Mouse (Mus musculus): ENCODE measurements around the gene Shf.

The Shf gene

DNA sequence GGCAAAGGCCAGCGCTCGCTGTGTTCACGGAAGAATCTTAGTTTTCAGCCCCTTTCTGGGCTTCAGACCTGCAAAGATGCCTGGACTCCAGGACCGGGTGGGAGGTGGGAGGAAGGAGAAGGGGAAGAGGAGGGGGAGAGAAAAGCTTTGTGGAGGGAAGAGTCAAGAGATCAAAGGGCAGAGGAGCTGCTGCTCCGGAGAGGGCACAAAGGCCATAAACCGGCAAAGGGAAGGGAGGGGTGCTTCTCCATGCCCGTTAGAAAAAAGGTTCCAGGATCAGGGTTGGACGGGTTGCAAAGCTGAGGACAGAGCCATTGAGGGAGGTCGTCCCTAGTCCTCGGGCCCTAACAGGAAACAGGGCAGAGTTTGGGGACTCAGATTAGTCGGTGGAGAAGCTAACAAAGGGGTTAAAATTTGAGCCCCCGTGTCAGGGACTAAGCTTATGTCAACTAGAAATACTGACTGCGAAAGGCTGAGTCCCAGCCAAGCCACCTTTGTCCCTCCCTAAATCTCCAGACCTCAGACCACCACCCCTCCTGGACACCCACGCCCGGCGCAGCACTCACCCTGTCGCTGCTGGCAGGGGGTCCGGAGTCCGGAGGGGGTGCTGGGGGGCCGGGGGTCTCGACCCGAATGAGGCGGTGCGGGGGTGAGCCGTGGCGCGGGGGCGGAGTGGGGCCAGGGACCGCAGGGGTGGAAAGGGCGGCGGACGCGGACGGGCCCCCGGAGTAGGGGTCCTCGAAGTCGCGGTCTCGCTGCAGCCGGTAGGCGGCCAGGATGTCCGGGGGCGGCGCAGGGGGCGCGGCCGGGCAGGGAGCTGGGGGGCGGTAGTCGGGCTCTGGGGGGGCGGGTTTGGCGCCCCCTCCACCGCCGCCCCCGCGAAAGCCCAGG lies 636 bp downstream of the Shf start:
- DNase-seq (ENCODE audit: low read depth, low spot score) = peak; percentile 41

DNA sequence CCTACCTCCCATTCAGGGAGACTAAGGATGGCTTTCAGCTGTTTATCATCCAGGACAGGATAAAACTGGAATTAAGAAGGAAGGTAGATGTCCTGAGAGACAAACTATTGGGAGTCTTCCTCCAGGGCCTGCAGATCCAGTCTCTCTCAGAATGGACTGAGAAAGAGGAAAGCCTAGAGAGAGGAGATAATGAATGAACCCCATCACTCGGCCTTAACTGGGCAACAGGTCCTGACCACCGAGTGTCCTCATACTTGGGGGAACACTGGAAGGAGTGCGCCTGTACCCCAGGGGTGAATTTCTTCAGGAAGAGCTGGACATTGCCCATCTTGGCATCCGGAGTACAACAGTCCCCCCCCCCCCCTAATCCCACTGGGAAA lies 1.3 kb downstream of the Shf start:
- DNase-seq (ENCODE audit: low read depth, low spot score) = no peak

DNA sequence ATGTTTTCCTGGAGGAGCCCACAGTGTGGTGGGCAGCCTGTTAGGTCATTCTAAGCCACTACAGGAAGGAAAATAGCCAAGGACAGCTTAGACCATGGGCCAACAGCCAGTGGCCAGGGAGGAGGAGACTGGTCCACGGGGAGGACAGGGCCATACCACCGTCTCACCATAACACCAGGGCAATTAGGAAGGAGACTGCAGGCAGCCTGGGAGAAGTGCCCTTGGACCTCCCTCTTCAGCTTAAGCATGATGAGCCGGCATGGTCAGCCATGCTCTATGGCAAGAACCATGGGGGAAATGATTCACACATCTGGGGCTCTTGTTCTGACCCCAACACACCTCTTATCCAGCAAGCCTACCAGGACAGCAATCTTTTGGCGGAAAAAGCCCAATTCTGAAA lies 1.8 kb downstream of the Shf start:
- DNase-seq (ENCODE audit: low read depth, low spot score) = peak; percentile 59

DNA sequence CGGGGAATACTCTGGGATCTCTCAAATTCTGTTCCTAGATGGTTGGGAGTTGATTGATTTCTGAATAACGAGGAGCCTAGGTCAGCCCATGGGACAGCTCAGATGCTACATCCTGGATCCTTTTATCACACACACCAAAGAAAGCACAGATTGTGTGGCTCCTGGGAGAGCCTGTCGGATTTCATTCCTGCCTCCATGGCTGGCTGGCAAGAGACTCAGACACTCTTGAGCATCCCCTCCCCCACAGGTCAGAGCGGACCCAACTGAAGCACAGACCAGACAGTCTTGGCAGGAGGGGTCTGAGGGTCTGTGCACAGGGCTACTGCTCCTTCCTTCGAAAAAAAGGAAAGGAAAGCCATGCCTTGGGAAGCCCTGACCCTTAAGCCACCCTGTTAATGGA lies 2.3 kb downstream of the Shf start:
- DNase-seq (ENCODE audit: low read depth, low spot score) = no peak

DNA sequence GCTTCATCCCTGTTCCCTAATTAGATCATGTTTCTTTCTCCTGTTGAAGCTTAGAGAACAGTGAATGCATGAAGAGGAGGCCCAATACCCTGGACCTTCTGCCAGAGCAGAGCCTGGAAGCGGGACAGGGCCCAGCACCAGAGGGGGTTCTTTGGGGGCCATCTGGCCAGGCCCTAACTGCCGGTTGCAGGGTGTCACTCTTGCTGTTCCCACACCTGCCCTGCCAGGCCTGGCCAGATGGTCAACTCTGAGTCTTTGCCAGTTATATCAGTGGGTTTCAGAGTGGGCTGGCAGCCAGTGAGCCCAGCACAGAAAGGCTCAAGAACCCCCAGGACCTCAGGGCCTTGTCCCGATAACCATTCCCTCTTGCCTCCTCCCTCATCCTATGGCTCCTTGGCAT lies 2.9 kb downstream of the Shf start:
- no peak for DNase-seq (ENCODE audit: low read depth, low spot score)

DNA sequence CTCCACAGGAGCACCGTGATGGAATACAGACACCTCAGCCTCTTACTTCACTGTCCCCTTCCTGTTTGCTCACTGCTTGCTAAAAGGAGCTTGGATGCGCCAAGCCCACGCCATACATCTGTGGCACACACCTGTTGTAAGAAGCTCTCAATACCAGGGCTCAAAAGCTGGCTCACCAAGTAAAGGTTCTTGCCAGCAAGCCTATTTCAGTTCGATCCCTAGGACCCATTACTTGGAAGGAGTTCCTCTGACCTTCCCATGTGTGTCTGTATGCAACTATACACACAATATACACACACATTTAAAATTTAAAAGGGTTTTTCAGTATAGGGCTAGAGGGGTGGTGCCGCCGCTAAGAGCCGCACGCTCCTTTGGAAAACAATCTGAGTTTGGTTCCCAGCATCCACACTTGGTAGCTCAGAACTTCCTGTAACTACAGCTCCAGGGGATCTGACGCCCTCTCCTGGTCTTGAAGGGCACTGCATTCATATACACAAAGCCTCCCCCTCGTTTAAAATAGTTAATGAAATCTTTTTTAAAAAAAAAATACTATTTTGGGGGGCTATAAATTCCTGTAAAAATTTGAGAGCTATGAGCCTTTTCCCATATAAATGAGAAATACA lies 3.6 kb downstream of the Shf start:
- no peak for DNase-seq (ENCODE audit: low read depth, low spot score)

DNA sequence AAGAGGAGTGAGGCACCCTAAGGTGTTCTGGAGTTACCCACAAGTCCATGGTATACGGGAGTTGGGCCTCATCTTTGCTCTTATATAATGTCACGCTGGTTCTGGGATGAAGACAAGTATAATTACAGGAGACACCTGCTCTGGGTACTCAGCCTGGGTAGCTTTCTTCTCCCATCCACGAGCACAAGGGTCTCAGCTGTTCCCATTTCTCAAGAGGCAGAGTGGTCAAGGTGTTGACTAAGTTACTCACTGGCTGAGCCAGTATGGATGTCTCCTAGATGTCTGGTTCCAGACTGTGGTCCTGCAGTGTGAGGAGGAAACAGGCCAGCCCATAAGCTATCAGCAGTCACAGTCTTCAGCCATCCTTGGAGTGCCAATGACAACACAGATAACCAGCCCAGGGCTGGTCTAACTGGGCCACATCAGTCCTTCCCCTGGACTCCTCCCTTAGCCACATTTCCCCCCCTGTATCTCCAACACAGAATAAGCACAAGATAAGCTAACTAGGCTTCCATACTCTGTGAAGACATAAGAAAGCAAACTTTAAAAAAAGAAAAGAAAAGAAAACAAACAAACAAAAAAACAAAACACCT lies 4.5 kb downstream of the Shf start:
- DNase-seq (ENCODE audit: low read depth, low spot score) = no peak

DNA sequence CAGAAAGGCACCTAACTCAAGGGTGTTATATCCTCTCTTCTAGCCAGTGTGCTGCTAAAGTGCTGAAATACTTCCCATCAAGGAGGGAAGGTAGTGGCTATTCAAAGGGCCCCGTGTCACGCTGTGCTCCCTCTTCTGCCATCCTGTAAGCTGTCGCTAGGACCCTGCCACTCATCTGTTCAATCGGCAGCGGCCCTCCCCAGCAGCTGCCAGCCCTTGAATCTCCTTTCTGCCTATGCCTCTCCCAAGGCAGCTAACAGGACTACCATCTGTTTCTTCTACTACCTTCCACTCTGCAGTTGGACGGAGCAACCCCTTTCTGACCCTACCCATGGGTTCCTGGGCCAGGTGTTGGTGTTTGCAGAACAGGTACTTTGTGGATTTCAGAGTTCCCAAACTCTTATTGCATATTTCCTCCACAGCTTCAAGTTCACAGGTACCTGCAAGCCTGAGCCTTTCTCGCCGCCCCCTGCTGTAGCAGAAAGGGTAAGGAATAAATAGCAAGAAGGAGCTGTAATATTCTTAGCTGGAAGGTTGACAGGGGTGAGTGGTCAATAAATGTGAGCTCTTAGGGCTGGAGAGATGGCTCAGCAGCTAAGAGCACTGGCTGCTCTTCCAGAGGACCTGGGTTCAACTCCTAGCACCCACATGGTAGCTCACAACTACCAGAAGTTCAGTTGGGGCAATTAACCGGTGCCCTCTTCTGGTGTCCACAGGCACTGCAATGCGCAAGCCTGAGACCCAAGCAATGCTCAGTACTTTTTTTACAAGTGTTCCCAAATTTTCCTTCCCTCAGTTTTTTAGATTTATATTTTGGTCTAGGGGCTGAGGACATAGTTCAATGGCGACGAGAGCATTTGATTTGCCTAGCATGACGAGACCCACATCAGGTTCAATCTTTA lies 6.1 kb downstream of the Shf start:
- DNase-seq (ENCODE audit: low read depth, low spot score) = no peak

DNA sequence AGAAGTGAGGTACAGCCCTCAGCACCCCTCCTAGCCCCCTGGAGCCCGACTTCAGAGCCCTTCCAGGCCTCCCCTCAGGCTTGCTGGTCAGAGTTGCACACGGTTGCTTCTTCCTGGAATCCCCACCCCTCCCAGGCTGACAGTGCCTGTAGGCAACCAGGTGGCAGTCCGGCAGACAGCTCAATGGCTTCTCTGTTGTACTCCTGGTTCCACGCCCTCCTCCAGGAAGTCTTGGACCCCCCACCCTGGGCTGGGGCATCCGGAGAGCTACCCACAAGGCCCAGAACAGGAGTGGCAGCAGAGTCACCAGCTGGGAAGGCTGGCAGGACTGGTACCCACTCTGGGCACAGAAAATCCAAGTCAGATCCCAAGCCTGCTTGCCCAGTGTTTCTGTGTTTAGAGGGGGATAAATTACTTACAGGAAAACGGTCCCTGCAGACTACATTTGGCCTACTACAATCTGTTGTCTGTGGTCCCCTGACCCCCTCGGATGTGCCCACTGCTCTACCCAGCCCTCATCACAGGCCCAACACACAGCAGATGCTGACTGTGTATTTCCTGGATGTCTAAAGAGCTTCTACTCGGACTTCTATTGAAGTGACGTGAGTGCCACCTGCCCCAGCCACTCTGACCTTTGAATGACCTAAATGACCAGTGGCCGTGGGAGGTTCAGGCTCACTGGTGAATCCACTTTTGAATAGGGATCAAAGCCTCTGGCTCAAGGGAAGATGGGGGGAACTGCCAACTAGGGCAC lies 6.9 kb downstream of the Shf start:
- DNase-seq (ENCODE audit: low read depth, low spot score) = no peak

DNA sequence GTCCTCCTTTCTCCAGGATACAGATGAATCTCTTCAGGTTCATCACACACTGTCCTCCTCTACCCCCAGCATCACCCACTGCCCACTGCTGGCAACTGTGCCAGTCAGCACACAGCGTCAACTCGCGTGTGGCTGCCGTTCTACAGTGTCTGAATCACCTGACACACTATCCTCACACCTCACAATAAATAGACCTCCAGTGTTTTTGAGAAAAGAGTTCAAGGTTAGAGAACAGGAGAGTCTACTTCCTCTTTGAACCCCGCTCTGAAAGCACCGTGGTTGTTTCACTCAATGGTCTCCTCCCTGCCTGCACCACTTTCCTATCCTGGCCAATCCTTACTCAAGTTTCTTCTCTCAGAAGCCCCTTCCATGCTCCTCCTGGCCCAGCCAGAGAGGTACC lies 7.8 kb downstream of the Shf start:
- no peak for DNase-seq (ENCODE audit: low read depth, low spot score)

DNA sequence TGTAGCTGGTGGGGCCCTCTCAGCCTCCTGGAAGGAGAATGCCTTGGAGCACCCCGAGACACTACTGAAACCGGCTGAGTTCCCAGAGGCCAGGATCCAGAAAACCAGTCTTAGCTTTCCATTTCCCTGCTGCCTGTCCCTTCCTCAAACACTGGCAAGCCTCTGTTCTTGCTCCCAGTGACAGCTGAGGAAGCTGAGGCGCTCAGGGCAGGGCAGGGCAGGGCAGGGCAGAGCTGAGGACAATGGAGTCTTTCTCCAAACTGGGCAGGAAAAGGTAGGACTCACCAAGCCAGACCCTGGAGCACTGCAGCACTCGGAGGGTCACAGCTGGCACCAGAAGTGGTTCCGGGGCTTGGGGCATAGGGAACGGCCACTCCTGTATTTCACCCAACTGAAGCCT lies 8.7 kb downstream of the Shf start:
- DNase-seq (ENCODE audit: low read depth, low spot score) = no peak

DNA sequence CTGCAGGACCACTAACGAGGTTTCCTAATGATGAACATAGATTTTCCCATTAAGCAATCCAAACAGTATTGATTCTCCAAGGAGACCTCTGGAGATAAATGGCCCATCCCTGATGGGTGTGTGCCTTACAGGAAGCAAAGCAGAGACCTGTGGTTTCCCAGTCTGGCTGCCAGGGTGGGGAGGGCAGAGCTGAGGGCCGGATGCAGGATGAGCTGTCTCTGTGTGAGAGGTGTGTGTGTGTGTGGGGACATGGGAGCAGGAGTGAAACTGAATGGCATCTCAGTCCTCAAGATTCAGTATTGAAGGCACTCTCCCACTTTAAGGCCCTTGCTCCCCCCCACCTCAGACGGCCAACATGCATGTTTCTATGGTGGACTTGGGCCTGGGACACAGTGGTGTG lies 12.8 kb downstream of the Shf start:
- DNase-seq (ENCODE audit: low read depth, low spot score) = no peak

DNA sequence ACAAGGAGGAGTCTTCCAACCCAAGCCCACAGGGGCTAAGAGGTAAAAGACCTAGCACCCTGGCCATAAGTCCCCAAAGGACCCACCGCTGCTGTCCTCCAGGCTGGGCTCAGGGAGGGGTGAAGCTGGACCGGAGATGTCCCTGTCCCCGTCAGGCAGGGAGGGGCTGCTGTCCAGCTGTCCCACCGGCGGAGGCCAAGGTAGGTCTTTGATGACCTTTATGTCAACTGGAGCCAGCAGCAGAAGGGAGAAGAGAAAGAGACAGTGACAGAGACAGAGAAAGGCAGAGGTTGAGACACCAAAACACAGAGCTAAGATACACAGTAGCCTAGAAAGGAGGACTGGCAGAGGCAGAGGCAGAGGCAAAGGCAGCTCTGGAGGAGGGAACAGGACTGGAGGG lies 13.6 kb downstream of the Shf start:
- no peak for DNase-seq (ENCODE audit: low read depth, low spot score)

DNA sequence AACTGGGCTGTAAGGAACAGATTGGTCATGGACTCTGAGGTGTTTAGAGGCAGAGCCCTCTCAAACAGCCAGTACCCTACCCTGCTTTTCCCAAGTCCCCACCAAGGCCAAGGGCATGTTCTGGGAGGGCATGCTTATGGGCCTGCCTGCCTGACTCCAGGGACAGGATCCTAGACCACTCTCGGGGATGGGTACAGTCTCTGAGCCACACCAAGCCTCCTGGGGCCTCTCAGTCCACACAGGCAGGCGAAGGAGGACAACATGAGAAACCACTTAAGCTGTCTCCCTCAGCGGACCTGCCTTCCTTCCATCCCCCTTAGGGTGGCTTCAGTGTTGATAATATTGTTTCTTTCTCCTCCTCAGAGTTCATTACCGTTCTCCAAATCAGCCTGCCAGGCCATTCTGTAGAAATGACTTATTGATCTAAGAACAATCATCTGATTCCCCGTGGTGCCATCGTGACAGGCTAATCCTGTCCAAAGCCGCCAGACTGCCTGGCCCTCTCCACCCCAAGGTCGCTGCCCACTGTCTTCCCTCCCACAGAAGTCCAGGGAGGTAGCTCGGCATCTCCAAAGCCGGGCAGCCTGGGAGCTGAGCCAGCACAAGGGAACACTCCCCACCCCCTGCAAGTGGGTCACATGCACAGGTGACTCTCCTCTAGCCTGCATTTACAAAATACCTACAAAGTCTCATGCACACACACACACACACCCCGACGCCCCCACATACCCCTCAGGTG lies 14.6 kb downstream of the Shf start:
- DNase-seq (ENCODE audit: low read depth, low spot score) = no peak

DNA sequence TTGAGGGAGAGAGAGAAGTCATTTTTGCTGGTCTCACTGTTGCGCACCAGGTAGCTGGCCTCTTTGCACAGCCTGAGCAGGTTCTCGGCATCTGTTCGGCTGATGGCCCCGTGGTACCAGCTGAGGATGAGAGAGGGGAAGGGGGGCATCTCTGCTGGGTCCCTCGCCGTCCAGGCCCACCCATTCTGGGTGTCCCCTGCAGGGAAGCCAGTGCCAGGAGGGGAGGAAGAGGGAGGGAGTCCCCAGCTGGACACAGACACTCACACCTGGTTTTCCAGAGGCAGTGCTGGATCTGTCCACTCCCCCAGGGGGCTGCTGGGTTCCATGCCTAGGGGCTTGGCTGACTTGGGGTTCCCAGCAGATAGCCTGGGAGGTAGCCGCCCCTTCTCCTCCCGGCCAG lies 15.2 kb downstream of the Shf start:
- no peak for DNase-seq (ENCODE audit: low read depth, low spot score)

DNA sequence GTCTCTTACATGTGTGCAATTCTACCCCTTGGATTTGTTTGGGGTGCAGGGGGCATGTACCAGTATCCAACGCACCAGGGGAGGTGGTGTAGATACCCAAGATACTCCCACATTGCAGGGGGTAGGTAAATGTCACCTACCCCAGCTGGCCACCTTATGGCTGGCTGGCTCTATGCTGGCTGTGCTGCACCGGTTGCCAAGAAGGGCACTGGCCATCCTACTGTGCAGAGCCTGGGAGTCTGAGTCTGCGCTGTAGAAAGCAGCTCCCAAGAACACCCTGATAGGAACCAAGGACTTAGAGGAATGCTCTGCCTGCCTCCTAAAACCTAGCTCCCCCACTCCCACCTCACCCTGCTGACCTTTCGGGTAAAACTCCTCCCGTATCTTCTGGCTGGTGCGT lies 16.0 kb downstream of the Shf start:
- no peak for DNase-seq (ENCODE audit: low read depth, low spot score)

DNA sequence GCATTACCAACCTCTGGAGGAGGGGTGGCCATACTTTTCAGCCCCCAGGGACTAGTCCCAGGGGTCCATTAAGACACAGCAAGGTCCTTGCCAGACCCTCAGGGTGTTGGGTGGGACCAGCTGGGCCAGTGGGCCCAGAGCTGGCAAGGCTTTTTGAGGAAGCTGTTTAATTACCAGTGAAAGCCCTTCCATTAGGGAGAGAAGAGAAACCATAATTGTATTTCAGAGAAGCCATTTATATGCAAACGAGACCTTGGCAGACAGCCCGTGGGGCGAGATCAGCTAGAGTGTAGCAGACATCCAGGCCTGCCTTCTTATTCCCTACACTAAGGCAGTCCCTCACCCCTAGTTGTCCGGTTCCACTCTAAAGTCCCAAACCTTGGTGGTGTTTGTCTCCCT lies 17.0 kb downstream of the Shf start:
- no peak for DNase-seq (ENCODE audit: low read depth, low spot score)

DNA sequence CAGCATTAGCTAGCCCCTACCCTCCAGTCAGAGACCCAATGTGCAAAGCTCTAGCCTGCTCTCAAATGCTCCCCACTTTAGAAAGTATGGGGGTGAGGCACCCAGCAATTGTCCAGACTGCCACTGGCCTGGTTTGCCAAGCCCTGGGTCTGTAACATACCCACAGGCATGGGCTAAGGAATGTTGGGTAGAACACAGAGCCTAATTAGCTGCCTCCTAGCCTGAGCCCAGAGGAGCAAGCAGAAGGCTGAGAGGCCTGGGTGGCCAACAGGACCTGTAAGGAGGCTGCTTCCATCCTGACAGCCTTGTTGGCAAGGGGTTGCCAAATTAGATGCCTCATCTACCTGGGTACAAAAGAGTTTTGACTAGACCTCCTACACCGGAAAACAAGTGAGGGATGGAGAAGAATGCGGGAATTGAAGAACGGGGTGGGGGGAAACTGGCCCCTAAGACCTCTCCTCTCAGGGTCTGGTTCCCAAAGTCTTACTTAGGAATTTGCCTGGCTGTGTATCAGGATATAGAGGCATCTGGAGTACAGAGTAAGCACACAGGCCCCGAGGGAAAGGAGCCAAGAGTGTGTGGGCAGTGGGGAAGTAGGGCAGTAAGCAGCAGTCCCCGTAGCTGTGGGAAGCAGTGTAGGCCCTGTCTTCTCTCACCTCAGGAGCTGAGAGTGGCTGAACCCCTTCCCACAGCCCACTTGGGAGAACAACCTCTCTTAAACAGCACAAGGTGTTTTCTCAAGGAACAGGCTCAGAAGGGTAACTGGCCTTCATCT lies 17.6 kb downstream of the Shf start:
- peak; percentile 73 for DNase-seq (ENCODE audit: low read depth, low spot score)

DNA sequence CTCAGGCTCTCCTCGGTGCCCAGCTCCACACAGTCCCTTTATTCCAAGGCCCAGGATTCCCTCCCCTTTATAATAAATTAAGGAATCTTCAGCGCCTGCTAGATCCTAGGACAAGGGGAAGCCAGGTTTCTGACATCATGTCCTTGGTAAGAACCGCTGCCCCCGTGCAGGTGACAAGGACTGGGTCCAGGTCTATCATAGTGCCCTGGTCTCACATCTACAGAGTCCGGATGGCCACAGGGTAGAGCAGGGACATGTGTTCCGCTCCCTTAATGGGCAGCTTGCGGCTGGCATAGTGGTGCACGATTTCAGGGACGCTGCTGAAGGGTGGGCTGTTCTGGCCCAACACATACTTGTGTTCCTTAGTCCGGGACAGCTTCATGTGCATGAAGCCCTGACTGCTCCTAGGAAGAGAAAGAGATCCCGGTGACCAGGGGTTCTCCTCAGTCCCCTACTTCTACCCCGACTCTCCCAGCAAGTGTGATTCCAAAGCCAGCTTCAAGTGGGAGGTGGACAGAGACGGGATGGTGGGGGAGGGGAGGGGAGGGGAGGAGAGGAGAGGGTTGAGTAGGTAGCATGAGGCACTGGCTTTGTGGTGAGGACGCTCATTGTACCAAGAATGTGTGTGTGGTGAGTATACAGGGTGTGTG lies 19.7 kb downstream of the Shf start:
- peak; percentile 25 for DNase-seq (ENCODE audit: low read depth, low spot score)

Measured in 3T3-L1 (cell line).